Mouse (Mus musculus) right cerebral cortex, adult 2 months (tissue): Measurements from ENCODE around the gene Nup98.
A peak's percentile ranks its signal among the peaks of the same experiment; 100 is the strongest.

ENCODE experiments used
- DNase-seq, 2 experiments: peaks; one replicate each; pipeline ENCODE4 v3.0.0; 2021 to 2022; ENCODE audit warnings: low spot score in 2 of 2

The Nup98 gene

DNA sequence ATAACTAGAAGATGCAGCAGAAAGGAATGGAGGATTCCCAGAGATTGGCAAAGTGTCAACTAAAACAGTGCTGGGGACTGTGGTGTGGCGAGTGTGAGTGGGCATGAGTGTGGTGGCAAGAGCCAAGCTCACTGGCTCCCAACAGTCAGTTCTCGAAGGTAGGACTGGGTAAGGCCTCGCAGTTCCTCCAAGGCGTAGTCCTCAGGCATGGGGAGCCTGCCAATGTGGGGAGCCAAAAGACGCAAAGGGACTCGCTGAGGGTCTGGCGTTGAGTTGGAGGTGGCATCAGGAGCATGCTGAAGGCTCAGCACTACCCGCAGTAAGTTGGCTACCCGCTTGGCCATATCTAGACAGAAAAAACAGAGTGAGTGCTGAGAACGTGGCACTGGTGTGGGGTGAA is 89.7 kb downstream of the Nup98 start:
- no peak for DNase-seq

DNA sequence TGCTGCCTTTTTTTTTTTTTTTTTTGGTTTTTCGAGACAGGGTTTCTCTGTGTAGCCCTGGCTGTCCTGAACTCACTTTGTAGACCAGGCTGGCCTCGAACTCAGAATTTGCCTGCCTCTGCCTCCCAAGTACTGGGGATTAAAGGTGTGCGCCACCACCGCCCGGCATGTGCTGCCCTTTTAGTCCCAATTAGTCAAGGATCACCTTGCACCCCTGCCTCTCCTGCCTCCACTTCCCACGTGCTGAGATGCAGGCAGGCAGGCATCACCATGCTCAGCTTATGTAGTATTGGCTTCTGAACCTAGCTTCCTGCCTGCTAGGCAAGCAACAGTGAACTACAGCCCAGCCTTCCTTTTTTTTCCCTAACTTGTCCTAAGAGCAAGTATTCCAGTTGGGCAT is 92.6 kb downstream of the Nup98 start:
- no peak for DNase-seq

DNA sequence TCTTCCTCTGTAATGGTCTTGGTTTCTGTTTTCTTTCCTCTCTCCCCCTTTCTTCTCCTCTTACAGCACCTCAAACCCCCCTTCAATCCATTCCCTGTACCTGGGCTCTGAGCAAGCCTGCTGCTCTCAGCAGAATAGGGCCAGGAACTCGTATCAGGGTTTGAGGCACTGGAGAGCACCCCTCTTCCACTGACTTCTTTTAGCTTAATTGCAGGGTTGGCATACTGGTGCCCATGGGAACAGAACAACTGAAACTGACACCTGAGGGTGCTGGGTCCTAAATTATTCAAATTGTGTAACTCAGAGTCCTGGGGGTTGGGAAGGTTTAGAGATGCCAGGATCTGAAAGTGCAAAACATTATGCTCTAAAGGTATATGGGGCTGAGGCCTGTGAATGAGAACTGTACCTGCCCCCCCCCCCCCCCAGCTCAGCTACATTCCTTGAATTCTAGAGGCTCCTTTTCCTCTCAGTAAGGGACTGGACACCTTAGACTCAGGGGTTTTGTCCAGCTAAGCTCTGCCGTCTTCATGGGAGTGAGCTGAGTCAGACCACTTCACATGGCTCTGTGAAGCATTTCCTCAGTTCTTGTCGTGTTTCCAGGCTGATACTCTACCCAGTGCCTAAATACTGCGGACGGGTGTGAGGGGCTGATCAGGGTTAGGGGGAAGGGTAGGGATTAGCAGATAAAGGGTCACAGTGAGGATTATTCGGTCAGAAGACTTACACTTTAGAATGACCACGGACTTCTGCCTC is 93.2 kb downstream of the Nup98 start, which contains the start of gene Chrna10:
Gene Chrna10, minus strand, starts transcription at position 250 of the 753 bp plus-strand sequence.
- DNase-seq: no peak

DNA sequence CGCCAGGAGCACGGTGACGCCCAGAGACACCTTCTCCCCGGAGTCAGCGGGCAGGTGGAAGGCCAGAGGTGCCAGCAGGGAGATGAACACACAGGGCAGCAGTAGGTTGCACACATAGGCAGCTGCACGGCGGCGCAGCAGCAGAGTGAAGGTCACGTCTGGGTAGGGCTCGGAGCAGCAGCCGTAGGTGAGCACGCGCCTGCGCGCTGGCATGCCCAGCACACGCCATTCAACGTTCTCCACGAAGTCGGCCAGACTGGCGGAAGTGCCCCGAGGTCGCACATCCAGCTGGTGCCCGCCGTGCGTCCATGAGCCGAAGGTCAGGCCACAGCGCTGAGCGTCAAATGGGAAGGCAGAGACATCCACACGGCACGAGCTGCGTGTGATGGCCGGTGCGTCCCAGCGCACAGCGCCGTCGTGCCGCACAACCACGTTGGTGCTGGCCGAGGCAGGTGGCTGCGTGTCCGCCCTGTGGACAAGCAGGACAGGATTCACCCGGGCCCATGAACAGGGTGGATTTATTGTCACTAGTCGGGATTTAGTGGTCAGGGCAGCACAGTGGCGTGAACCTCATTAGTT is 96.7 kb downstream of the Nup98 start:
- DNase-seq: no peak

DNA sequence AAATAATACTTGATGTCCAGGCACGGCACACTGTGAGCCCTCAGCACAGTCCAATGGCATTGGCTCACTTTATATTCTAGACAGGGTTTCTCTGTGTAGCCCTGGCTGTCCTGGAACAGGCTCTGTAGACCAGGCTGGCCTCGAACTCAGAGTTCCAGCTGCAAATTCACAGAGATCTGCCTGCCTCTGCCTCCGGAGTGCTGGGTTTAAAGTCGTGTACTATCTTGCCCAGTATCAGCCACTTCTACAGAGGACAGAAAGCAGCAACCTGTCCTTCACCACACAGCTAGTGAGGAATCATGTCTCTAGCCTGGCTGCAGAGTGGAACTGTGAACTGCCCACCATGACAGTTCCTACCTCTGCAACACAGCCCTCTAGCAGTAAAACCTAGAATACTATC is 100.2 kb downstream of the Nup98 start:
- DNase-seq: no peak

DNA sequence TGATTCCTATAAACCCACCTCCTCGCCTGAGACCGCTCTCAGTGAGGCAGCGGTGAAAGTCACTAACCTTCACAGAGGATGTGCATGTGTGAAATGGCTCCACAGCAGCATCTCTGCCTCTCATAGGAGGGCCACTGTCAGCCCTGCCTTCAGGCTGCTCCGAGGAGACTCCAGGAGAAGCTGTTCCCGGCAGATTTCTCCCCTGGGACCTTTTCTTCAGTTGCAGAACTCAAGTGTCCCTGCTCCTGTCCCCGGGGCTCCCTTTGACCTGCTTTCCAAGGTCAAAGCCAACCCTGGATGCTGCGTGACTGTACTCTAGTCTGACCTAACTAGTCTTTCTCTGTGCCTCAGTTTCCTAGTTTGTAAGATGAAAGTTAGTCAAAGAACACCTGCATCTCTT is 100.8 kb downstream of the Nup98 start, which contains the start of gene Art5:
Gene Art5, minus strand, starts transcription at position 319 of the 400 bp plus-strand sequence.
- no peak for DNase-seq

DNA sequence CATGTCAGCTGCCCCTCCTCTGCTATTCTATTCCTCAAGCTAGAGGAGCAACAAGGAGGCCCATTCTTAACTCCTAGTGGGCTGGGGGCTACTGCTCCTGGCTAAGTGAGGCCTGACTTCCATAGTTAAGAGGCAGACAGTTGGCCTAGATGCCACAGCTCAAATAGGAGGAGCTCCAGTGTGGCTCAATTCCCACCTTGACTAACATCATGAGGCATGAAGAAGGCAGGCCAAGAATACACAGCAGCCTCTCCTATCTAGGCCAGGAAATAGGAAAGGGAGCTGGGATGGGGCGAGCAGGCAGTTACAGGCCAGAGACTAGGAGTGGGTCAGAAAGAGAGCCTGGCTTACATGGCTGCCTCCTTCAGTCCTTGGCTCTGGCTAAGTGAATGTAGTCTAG is 101.8 kb downstream of the Nup98 start:
- no peak for DNase-seq

DNA sequence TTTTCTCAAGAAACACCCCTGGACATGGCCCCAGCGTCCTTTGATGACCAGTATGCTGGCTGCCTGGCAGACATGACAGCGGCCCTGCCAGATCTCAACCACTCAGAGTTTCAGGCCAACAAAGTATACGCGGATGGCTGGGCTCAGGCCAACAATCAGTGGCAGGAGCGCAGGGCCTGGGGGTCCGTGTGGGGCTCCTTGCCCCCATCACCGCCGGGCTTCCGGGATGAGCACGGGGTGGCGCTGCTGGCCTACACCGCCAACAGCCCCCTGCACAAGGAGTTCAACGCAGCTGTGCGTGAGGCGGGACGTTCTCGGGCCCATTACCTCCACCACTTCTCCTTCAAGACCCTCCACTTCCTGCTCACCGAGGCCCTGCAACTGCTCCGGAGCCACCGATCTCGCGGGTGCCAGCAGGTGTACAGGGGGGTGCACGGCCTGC is 103.3 kb downstream of the Nup98 start:
- DNase-seq: no peak

DNA sequence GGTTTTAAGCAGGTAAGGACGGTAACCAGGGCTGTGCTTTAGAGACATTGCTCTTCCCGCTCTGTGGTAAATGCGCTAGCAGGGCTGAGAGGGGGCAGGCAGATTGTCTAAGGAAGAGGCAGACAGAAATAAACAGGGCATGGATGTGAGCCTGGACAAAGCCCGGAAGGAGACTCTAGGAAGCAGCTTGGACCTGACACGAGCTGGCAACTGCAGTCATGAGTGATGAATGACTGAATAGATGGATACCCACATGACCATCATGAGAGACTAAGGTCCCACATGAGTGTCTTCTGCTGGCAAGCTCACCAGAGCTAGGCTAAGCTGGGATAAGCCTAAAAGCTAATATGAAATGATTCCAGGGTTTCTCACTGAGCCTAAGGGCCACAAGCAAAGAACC is 105.8 kb downstream of the Nup98 start:
- DNase-seq: no peak

DNA sequence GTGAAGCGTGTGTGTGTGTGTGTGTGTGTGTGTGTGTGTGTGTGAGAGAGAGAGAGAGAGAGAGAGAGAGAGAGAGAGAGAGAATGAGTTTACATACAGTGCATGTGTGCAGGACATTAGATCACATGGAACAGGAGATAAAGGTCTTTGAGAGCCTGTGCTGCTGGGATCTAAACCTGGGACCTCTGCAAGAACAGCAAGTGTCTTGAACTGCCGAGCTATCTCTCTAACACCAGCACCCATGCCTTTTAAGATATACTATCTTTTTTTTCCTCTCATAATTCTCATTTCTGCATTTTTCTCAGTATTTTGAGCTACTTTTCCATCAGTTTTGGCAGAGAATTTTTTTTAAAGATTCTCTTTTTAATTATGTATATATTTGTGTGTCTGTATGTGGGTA is 106.4 kb downstream of the Nup98 start:
- no peak for DNase-seq

DNA sequence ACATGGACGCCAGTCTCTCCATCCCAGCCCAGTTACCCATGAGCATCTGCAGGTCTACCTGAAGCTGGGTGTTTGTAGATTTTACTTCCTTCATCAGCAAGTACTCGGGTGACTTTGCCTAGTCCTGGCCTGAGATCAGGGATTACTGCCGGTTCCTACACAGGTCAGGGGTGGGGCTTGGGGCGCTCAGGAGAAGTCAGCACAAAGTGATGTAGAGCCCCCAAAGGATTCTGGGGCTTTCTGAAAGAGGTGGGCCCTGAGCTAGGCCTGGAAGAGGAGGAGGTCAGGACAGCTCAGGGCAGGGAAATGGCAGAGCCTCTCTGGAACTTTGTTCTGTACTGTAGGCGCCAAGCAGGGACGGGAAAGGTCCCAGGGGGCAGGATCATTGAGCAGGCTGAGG is 107.3 kb downstream of the Nup98 start:
- no peak for DNase-seq

DNA sequence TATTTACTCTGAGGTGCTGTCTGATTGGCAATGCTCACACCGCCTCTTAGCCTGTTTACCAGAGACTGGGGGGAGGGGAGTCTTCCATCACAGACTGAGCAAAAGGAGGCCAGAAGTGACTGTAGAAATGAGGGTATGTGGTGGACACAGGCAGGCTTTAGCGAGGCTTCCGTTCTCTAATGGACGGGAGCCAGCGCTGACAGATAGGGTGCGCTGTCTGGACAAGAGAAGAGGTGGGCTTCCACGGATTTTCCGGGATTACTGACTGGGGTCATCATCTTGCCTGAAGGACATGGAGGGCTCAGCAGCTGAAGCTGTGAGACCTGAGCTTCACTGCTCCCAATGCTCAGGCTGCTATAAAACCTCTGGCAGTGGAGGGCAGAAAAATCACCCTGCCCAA is 107.7 kb downstream of the Nup98 start:
- no peak for DNase-seq

DNA sequence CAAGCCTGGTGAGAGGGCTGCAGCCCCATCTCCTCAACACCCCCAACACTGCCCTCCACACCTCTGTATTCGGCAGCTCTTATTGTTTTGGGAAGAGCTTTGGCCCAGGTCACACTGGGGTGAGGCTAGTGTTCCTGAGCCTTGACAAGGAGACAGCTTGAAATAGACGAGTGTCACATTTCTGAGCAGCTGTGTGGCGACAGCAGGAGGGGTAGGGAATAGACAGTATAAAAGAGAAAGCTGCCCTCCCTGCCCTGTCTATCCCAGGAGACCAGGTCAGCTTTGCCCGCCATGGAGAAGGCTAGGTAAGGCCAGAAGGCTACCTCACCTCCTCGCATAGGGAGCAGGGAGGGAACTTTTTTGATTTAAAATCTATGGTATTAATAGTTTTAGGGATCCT is 108.5 kb downstream of the Nup98 start, which contains the start of gene Art1:
Gene Art1, plus strand, starts transcription at position 257 of the 400 bp plus-strand sequence.
- no peak for DNase-seq

DNA sequence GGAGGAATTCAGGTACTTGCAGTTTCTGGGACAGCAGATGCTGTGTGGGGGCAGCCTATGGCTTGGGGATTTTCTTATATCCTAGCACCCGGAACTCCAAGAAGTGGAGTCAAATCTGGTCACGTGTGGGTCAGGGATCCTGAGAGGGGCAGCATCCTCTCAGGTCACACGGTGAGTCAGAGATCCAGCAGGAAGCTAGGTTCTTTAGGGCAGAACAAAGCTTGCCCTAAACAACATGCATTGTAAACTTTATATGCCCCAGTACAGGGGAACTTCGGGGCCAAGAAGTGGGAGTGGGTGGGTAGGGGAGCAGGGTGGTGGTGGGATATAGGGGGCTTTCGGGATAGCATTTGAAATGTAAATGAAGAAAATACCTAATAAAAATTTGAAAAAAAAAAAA is 109.1 kb downstream of the Nup98 start:
- no peak for DNase-seq

DNA sequence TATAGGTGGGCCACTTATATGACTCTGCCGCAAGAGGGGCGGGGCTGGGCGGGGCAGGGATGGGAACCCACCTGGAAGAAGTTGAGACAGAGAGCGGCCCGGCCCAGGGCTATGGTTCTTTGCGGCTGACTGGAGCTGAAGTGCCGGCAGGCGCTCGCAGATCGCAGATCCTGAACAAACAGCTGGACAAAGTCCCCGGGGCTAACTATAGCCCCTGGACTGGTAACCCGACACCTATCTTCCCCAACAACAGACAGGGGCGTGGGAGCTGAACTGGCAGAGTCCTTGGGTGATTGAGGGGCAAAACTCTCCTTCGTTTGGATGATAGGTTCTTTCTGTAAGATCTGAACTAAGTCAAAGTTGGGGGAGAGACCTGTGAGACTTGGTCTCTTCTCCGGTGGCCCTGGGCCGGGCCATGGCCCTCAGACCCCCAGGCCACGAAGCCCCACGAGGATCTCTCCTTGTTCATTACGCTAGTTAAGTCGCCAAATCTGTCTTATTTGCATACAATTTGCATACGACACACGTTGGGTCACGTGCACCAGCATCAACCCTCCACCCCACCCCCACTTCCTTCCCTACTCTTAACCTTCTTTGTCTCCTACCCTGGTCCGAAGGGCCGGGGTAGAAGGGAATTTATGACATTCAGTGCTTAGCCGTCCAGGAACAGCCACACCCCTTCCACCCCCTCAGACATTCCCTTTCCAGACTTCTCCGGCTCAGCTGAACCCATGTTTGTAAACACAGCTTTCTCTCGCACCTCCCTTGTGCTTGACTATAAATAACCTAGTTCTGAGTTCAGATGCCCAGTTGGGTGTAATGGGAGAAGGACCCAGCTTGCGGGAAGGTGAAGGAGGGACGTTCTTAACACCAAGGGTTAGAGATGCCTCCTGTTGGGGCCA is 110.0 kb downstream of the Nup98 start:
- no peak for DNase-seq

DNA sequence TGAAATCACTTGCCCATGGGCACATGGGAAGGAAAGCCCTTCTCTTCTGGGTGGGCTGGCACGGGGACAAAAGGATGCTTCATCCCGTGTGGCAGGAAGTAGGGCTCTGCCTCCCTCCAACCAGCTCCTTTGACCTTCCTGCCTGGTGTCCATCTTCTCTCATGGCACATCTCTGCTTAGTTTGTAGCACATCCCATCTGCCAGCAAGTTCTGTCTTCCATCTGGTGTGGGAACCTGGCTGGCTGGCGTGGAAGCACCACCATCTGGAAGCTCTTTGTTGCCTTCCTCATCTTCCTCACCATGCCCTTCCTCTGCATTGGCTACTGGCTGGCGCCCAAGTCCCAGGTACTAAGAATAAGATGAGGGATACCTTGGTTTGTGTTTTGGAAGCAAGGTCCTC is 122.6 kb downstream of the Nup98 start:
- DNase-seq: peak; percentile 17 to 24

DNA sequence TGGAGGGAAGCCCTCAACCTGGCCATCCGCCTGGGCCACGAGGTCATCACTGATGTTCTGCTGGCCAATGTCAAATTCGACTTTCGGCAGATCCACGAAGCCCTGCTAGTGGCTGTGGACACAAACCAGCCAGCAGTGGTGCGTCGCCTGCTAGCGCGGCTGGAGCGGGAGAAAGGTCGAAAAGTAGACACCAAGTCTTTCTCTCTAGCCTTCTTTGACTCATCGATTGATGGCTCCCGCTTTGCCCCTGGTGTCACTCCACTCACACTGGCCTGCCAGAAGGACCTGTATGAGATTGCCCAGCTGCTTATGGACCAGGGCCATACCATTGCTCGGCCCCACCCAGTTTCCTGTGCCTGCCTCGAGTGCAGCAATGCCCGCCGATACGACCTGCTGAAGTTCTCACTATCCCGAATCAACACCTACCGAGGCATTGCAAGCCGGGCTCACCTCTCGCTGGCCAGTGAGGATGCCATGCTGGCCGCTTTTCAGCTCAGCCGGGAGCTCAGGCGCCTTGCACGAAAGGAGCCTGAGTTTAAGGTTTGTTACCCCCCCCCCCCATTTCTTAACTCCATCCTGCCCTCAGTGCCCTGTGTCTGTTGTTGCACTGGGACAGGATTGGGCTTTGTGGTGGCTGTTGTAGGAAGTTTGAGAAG is 125.8 kb downstream of the Nup98 start:
- DNase-seq: no peak

DNA sequence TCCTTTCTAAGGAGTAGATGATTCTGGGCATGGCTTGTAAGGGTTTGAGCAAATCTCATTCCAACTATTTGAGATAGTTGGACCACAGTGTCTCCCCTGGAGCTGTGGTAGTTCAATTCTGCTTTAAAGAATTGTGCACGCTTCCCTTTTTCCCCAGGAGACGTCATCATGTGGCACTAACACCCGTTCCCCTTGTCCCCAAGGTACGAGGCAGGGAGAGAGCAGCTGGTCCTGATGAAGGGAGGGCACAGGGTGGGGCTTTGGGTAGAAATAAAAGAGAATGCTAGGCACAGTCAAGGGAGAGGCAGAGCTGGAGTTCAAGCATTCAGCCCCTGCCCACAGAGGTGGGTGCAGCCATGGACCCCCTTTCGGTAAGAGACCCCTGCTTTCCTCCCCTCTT is 127.2 kb downstream of the Nup98 start, which contains the start of gene Trpc2:
Gene Trpc2, plus strand, starts transcription at position 301 of the 400 bp plus-strand sequence.
- no peak for DNase-seq

DNA sequence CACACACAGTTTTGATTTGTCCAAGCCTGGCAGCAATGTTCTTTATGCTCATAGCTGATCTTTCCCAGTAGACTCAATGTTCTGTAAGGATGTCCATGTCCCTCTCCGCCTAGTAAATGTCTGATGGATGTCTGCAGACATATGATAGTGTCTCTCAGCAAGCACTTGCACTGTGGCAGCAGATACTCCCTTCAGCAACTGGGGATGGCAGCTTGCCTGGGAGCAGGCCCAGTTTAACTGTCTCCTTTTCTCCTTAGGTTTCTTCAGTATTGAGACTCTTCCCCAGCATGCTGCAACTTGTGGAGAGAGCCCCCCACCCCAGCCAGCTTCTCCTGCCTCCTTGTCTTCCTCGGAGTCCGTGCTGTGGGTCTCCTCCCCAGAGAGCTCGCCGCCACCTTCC is 128.2 kb downstream of the Nup98 start:
- DNase-seq: no peak

DNA sequence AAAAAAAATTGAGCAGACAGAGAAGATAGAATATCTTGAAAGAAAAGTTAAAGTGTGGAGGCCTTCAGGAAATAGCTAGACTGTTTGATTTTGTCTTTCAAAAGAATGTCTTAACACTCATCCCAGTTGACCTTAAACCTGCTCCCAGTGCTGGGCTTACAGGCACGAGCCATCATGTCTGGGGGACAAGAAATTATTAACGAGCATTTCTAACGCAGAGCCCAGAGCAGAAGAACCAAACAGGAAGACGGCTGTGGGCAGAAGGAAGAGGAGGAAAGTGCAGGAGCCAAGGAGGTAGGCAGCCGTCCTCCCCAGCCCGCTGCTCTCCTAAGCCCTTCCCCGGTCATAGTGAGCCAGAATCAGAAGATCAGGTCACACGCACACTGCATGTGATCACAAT is 129.7 kb downstream of the Nup98 start:
- no peak for DNase-seq

DNA sequence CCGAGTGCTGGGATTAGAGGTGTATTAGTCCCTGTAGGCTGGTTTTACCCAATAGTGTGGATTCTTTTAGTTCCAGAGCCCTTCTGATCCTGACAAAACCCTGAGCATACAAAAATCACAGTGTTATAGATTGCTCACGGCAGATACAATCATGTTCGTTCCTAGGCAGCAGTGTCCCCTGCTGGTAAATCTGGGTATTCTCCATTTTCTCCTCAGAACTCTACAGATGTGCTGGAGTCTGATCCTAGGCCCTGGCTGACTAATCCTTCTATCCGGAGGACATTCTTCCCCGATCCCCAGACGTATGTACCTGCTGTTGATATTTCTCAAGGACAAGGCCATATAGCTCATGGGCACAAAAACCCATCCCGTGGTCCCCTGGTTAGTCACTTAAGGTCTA is 131.5 kb downstream of the Nup98 start:
- DNase-seq: peak; percentile 55 to 58
